Mouse (Mus musculus): Measurements from ENCODE around the gene Gm7075.

Gene Gm7075

DNA sequence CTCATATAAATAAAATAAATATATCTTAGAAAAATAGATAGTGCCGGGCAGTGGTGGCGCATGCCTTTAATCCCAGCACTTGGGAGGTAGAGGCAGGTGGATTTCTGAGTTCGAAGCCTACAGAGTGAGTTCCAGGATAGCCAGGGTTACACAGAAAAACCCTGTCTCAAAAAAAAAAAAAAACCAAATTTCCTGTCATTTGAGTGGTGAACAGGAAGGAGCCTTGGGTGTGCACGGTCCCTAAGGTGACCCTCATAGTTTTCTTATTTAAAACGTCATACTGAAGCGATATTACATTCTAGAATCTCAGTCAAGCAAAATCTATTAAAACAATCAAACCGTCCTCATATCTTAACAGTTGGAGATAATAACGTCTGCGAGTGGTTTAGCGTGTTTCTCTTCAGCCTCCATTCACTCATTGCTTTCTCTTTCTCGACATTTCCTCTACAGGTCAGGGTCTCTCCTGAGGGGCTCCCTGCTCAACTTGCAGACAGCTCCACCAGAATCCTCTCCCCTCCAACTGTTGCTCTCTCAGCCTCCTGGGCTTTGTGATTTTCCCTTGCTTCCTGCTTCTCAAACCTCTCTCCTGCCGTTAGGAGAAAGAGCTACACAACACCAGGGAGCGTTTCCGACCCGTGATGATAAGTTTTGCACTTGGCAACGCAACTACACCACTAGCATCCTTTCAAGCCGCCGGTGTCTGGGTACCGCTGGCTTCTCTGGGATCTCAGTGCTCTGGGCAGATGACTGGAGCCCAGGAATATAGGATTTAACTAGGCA is 6.8 kb upstream of the Gm7075 start:
- ChIA-PET POLR2A (interaction anchor here (0.7 to 1.7 kb wide), 20 partner anchors 13 to 517 kb away, joined by 3 to 7 read pairs (median 4); partner anchors contain the start of gene Pbld1 (in 1 of the 4)), CTCF (interaction anchor here in 3 of 4 experiments (0.7 to 1.6 kb wide), 8 partner anchors 12 to 879 kb away, joined by 3 to 8 read pairs (median 4); no protein-coding TSS in a partner anchor)

DNA sequence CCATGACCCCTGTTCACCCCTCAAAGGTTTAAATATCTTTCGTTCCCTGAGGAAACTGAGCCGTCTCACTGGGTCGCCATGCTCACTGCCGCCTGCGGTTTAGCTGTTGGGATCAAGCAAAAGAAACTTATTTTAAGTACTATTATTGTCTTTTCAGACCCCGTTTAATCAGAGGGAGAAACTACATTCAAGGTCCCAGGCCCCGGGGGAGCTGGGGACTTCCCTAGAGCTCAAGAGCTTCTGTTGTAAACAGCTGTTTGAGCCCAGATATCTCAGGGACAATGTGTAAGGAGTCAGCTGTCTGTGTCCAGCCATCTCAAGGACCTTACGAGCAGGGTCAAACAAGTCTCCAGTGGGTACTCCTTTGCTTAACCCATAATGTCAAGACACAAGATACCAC is 5.6 kb upstream of the Gm7075 start:
- ChIA-PET CTCF (no interaction called here), POLR2A (interaction anchor here in 2 of 4 experiments (0.6 to 1.3 kb wide), 3 partner anchors 8 to 115 kb away, joined by 3 to 6 read pairs (median 3); no protein-coding TSS in a partner anchor)

DNA sequence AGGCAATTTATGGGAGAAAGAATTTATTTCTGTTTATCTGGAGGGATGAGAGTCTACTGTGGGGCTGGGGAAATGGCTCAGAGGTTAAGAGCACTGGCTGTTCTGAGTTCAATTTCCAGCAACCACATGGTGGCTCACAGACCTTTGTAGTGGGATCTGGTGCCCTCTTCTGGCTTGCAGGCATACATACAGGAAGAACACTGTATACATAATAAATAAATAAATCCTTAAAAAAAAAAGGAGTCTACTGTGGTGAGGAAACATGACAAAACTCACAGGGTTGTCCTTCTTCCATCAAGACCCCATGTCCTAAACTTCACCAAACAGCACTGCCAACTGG is 2.9 kb upstream of the Gm7075 start:
- CTCF ChIA-PET: interaction anchor here in 2 of 4 experiments (0.6 to 1.3 kb wide), 2 partner anchors 9 to 30 kb away, joined by 3 read pairs; no protein-coding TSS in a partner anchor
- POLR2A ChIA-PET: no interaction called here

DNA sequence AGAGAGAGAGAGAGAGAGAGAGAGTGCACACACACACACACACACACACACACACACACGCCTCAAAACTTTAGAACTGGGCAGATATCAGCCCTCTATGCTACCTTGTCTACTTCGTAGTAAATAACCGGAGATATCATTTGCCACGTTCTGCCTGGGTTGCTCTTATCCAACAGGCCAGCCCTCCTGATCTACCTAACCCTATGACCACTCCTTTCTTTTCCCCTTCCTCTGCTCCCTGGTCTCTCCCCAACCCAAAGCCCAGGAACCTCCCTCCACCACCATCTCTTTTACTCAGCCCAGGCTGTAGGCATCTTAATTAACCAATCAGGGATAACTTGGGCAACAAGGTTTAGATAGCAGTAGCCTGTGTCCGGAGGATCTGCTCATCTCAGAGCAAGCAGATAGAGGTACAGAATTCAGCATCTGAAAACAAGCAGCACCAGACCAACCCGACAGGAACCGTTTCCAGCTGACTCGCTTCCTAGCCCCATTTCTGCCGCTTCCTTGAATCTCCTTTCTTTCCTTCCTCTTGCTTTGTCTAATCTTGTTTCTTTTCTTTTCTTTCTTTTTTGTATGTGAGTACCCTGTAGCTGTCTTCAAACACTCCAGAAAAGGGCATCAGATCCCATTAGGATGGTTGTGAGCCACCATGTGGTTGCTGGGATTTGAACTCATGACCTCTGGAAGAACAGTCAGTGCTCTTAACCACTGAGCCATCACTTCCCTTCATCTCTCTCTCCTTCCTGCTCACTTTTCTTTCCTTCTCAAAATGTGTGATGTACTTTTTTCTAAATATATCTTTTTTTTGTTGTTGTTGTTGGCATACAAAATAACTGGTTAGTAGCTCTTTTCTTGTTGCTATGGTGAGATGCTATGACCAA is 2.2 kb upstream of the Gm7075 start:
- ChIA-PET CTCF (interaction anchor here in 3 of 4 experiments (0.6 to 1.6 kb wide), 4 partner anchors 8 to 293 kb away, joined by 3 to 4 read pairs (median 3); partner anchors contain the start of gene Dnajc12 (in 1 of the 3)), POLR2A (no interaction called here)

DNA sequence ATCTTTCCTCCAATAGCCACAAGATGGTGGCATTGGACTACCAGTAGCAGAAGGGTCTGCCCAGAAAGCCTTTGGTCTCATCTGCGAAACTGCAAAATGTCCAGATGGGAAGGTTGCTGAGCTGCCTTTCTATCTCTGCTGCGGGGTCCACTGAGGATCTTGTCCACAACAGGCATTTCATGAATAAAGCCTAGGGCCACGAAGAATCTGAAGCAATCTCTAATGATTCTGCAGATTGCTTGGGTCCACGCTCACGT is 1.1 kb upstream of the Gm7075 start:
- POLR2A ChIA-PET: interaction anchor here in 2 of 4 experiments (0.7 to 1.4 kb wide), 3 partner anchors 36 to 579 kb away, joined by 3 to 9 read pairs (median 4); no protein-coding TSS in a partner anchor
- CTCF ChIA-PET: interaction anchor here in 2 of 4 experiments (0.6 to 1.6 kb wide), 6 partner anchors 40 to 648 kb away, joined by 3 to 8 read pairs (median 3); partner anchors contain the start of gene Dnajc12 (in 1 of the 2)

DNA sequence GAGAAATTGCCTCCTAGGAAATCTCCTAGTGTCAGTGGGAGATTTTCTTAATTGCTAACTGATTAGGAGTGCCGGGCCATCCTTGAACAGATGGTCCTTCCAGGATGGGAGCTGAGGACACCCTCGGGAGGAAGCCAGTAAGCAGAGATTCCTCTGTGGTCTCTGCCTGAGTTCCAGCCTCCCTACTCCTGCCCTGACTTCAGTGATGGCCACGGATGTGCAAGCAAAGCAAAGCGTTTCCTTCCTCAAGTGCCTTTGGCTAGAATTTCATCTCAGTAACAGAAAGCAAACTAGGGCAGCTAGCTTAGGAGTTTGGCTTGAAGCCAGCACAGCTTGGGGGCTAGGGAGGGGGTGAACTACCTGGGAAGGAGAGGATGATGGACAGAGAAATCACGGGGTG is 4.5 kb downstream of the Gm7075 start:
- ChIA-PET CTCF (interaction anchor here in 3 of 4 experiments (0.7 to 1.2 kb wide), 4 partner anchors 34 to 292 kb away, joined by 3 to 6 read pairs (median 3); no protein-coding TSS in a partner anchor), POLR2A (interaction anchor here in 2 of 4 experiments (0.9 to 1.1 kb wide), 3 partner anchors 13 to 102 kb away, joined by 3 to 4 read pairs (median 3); partner anchors contain the start of gene Ctnna3 (in 1 of the 2))

DNA sequence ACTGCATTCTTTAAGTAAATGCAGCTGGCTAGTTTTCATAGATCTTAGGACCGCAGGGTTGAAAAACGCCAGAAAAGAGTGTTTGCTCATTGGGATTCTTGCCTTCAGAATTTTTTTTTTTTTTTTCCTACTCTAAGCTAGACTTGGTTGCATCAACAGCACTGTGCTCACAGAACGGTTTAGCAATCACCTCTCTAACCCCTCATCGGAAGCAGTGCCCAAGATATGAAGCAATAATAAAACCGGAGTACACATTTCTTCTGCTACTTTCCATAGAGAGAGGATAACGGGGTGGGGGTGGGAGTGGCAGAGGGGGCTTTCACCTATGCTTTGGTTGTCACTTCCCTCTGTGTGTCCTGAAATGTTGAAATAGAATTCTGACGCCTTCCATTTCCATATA is 5.7 kb downstream of the Gm7075 start:
- POLR2A ChIA-PET: interaction anchor here in 3 of 4 experiments (0.6 to 1.6 kb wide), 3 partner anchors 10 to 29 kb away, joined by 3 to 4 read pairs (median 4); no protein-coding TSS in a partner anchor
- CTCF ChIA-PET: interaction anchor here in 2 of 4 experiments (0.8 to 1.2 kb wide), 4 partner anchors 8 to 39 kb away, joined by 3 to 14 read pairs (median 4); no protein-coding TSS in a partner anchor

DNA sequence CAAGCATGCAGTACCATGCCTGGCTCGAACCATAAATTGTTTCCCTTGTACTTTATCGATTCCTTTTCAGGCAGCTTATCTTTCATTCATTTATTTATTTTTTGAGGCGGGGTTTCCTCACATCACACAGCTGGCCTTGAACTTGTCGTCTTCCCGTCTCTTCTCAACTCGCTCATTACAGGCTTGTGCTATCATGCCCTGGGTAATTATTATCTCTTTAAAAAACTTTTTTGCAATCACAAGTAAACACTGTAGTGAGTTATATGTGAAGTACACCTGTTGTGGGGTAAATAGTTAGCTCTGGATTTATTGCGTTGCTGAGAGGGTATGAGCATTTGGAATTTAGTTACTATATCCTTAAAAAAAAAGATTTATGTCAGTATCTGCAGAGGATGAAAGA is 6.3 kb downstream of the Gm7075 start:
- CTCF ChIA-PET: interaction anchor here in 3 of 4 experiments (0.6 to 1.0 kb wide), 6 partner anchors 8 to 534 kb away, joined by 3 to 14 read pairs (median 5); no protein-coding TSS in a partner anchor
- POLR2A ChIA-PET: interaction anchor here in 2 of 4 experiments (0.7 to 1.6 kb wide), 2 partner anchors 14 to 28 kb away, joined by 3 to 4 read pairs; no protein-coding TSS in a partner anchor

DNA sequence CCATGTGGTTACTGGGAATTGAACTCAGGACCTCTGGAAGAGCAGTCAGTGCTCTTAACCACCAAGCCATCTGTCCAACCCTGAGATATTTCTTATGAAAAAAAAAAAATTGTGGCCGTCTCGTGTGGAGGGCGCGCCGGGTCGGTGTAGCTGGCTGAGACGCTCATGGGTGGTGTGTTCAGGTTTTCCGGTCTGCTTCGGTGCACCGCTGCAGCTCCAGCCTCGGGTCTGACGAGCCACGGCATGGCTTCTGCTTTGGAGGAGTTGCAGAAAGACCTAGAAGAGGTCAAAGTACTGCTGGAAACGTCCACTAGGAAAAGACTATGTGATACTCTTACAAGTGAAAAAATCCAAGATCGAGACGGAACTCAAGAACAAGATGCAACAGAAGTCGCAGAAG is 8.8 kb downstream of the Gm7075 start:
- CTCF ChIA-PET: interaction anchor here in 2 of 4 experiments (0.5 to 0.7 kb wide), 4 partner anchors 16 to 279 kb away, joined by 3 to 6 read pairs (median 4); no protein-coding TSS in a partner anchor
- POLR2A ChIA-PET: interaction anchor here in 1 of 4 experiments (0.7 to 1.6 kb wide), 5 partner anchors 9 to 1415 kb away, joined by 3 to 6 read pairs (median 4); partner anchors contain the start of gene Ctnna3

DNA sequence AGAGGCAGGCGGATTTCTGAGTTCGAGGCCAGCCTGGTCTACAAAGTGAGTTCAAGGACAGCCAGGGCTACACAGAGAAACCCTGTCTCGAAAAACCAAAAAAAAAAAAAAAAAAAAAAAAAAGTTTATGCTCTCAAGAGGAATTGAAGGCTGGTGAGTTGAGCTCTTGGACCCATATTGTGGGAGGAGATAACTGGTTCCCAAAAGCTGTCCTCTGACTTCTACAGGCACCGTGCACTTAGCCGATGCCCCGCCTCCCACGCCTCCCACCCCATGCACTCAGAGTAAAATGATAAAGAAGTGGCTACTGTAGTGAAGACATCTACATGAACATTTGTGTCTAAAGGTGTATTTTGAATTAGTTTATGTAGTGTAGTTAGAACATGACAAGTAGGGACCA is 9.9 kb downstream of the Gm7075 start:
- ChIA-PET POLR2A (interaction anchor here in 1 of 4 experiments (0.9 kb wide), 1 partner anchor 465 kb away, joined by 3 read pairs; the partner anchor contains the start of gene Dna2), CTCF (interaction anchor here in 3 of 4 experiments (0.6 to 0.7 kb wide), 3 partner anchors 34 to 531 kb away, joined by 3 to 8 read pairs (median 3); no protein-coding TSS in a partner anchor)

DNA sequence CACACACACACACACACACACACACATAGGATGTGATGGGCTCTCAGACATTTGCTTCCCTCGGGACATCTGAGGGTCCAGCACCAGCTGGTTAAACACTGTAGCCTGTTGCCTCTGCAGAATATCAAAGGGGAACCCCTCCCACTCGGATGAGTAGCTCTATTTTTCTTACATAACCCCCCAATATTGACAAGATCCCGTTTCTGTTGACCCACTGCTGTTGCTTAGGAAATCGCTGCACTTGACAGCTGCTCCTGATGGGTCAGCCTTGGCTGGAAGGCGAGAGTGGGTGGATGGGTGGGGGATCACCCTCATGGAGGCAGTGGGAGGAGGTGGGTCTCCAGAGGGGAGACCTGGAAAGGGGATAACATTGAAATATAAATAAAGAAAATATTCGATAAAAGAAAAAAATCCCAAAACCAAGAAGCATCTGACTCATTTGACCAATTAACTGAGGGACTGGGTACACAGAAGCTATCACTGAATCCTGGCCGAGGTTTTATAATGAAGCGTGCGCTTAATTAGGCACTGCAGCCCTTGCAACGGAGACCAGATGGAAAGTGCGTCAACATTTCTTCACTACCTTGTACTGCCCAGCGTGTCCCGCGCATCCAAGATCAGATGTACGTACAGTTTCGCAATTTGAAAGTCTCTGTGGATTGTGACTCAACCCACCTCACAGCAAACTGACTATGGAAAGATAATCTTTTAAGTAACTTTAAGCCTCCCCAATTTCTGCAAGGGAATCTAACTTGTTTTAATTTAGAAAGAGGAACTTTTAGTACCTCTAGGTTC is 11.2 kb downstream of the Gm7075 start:
- CTCF ChIA-PET: interaction anchor here in 1 of 4 experiments (0.6 to 0.8 kb wide), 3 partner anchors 34 to 347 kb away, joined by 4 to 5 read pairs (median 4); no protein-coding TSS in a partner anchor
- POLR2A ChIA-PET: interaction anchor here in 1 of 4 experiments (0.9 kb wide), 1 partner anchor 9 kb away, joined by 4 read pairs; no protein-coding TSS in a partner anchor

DNA sequence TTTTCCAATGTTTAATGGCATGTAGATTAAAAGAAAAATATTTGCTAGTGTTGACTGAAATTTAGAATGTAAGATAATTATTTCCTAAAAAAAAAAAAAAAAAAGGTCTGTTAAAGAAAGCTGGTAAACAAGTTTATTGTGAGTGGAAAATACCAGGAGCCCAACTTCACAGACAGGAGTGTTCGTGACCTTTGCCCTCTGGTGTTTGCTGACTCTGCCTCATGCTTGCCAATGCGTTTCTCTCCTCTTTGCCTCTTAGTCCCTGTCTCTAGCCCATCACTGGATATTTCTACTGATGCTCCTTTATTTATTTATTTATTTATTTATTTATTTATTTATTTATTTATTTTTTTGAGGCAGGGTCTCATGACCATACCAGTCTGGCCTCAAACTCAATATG is 18.0 kb downstream of the Gm7075 start:
- POLR2A ChIA-PET: interaction anchor here in 2 of 4 experiments (0.6 to 1.5 kb wide), 4 partner anchors 9 to 1161 kb away, joined by 3 to 5 read pairs (median 4); no protein-coding TSS in a partner anchor
- CTCF ChIA-PET: interaction anchor here (0.6 to 1.8 kb wide), 7 partner anchors 15 to 1156 kb away, joined by 3 to 9 read pairs (median 4); partner anchors contain the start of genes Dna2 (in 1 of the 4) and Gm7075 (in 1 of the 4)

DNA sequence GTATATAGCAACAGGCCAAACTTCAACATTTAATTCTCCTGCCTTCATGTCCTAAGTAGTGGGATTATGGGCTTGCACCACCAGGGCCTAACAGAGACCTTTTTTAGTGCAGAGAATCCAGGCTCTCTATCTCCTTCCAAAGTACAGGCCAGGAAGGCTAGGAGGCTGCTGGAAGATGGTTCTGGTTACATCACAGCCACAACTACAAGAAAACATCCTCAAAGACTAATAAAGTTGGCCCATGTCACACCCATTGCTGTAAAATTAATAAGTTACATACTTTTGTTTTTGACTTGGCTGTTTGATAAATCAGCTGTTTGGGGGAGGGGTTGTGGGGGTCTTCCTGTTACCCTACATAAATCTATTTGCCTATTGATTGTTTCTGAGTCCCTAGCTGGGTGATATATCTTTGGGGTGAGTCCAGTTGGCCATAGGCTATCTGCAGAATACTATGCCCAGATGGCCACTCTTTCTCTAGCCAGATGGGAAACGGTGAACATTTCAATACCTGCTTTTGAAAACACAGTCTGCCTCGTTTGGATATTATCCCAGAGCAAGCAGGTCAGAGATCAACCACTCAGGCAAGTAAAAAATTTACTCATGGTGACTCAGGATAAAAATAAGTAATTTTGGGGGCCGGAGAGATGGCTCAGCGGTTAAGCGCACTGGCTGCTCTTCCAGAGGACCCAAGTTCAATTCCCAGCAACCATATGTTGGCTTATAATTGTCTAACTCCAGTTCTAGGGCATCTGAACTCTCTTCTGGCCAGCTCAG is 18.7 kb downstream of the Gm7075 start:
- POLR2A ChIA-PET: interaction anchor here in 1 of 4 experiments (0.8 to 1.5 kb wide), 2 partner anchors 17 to 1160 kb away, joined by 3 to 5 read pairs; no protein-coding TSS in a partner anchor
- CTCF ChIA-PET: interaction anchor here in 2 of 4 experiments (0.6 to 0.7 kb wide), 2 partner anchors 662 to 1156 kb away, joined by 3 read pairs; no protein-coding TSS in a partner anchor

DNA sequence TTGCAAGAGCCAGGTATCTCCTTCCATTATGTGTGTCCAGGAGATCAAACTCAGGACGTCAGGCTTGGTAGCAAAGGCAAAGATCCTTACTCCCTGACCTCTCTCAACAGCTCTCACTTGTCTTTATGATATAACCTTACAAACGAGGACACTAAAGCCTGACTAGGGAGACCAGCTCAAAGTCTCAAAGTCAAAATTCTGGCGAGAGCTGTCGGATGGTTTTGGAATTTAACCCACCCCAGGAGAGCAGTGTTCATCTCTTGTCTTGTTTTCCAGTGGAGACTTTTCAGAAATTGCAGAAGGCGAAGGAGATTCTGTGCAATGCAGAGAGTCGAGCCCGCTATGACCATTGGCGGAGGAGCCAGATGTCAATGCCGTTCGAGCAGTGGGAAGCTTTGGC is 24.6 kb downstream of the Gm7075 start:
- ChIA-PET POLR2A (interaction anchor here in 2 of 4 experiments (1.2 to 3.7 kb wide), 6 partner anchors 10 to 112 kb away, joined by 3 to 22 read pairs (median 8); partner anchors contain the start of gene Dnajc12 (in 2 of the 2)), CTCF (interaction anchor here in 2 of 4 experiments (0.6 to 1.3 kb wide), 2 partner anchors 14 to 16 kb away, joined by 5 to 6 read pairs; no protein-coding TSS in a partner anchor)

DNA sequence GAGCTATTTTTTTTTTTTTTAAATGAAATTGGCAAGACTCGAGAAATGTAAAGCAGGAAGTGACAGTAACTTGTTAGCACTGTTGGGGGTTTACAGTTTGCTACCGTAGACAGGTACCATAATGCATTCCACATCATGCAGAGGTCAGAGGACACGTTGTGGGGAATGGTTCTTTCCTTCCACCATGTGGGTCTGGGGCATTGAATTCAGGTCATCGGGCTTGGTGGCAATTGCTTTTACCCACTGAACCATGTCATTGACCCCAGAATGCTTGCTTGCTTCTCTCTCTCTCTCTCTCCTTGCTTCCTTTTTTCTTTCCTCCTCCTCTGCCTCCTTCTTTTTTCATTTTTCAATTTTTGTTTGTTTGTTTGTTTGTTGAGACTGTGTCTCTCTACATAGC is 32.6 kb downstream of the Gm7075 start:
- ChIA-PET POLR2A (interaction anchor here in 1 of 4 experiments (1.0 to 1.5 kb wide), 2 partner anchors 9 to 10 kb away, joined by 3 to 4 read pairs; no protein-coding TSS in a partner anchor), CTCF (interaction anchor here in 1 of 4 experiments (1.5 kb wide), 1 partner anchor 12 kb away, joined by 3 read pairs; no protein-coding TSS in a partner anchor)

DNA sequence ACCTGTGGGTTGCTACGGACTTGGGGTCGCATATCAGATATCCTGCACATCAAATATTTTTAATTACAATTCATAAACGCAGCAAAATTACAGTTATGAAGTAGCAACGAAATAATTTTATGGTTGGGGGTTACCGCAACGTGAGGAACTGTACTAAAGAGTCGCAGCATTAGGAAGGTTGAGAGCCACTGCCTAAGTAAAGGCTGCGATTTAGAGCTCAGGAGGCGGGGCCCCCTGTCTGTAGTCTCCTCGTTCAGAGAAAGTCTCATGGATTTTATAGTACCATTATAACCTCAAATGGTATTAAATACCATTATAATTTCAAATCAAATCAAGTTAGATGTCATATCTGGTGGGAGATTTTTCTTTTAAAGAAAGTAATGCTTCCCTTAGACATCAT is 34.6 kb downstream of the Gm7075 start:
- ChIA-PET CTCF (interaction anchor here (0.6 to 1.9 kb wide), 20 partner anchors 9 to 955 kb away, joined by 3 to 11 read pairs (median 3); partner anchors contain the start of gene Rufy2 (in 1 of the 4)), POLR2A (interaction anchor here (0.5 to 1.6 kb wide), 43 partner anchors 9 to 661 kb away, joined by 3 to 22 read pairs (median 4); partner anchors contain the start of genes Herc4 (in 2 of the 4), Atoh7 (in 1 of the 4), Ccar1 (in 1 of the 4) and Gm7075 (in 1 of the 4))

Measured in embryonic stem cell, embryonic (primary cell).